Comparison of ENCODE assay signal across 18 mouse cellular contexts in genomic region chr4:100945171-100945899, GRCm38 (mm10).
A peak's percentile ranks its signal among the peaks of the same experiment; 100 is the strongest.
DNase-seq lines count a peak whose midpoint lies in the region; ATAC-seq lines count a peak whose summit lies in the region.
"Had no signal": no experiment of that assay in that cellular context is flagged by ENCODE, and none has a peak within 500 bp of the region (broad histone marks: within the 10 kb centered on the region; RNA-seq: fewer than 3 reads in every experiment).

No protein-coding gene starts in this region.

- H3K9ac ChIP-seq in forebrain, embryonic 14.5 days (ENCODE audit: low read length): no peak overlapping the region
- no peak overlapping the region for H3K9ac ChIP-seq in forebrain, embryonic 11.5 days (ENCODE audit: low read length)
- H3K9ac ChIP-seq in liver, embryonic 12.5 days: no peak overlapping the region
- H3K9ac ChIP-seq: heart, embryonic 13.5 days; hindbrain, embryonic 12.5 days; liver, embryonic 13.5 days; neural tube, embryonic 12.5 days had no signal

- WGBS in forebrain, embryonic 14.5 days: 70% methylated on average over 13 of the region's 13 CpGs
- WGBS in forebrain, embryonic 11.5 days: 88% methylated on average over 13 of the region's 13 CpGs
- WGBS in liver, embryonic 12.5 days (ENCODE audit: insufficient replicate concordance): 52% methylated on average over 13 of the region's 13 CpGs

- H3K4me1 ChIP-seq in forebrain, embryonic 14.5 days (ENCODE audit: control insufficient read depth, insufficient read depth, low read length): peaks cover 9% of the 10 kb centered on the region
- no peaks in the 10 kb centered on the region for H3K4me1 ChIP-seq in forebrain, embryonic 11.5 days (replicated peaks; ENCODE audit: control insufficient read depth, insufficient read depth, low read length)
- H3K4me1 ChIP-seq in liver, embryonic 12.5 days: no peaks in the 10 kb centered on the region
- H3K4me1 ChIP-seq: liver, embryonic 13.5 days had no signal

- no peaks in the 10 kb centered on the region for H3K9me3 ChIP-seq in forebrain, embryonic 14.5 days (replicated peaks; ENCODE audit: control insufficient read depth, low read length)
- no peaks in the 10 kb centered on the region for H3K9me3 ChIP-seq in forebrain, embryonic 11.5 days (ENCODE audit: control insufficient read depth, low read length)
- H3K9me3 ChIP-seq in liver, embryonic 12.5 days (replicated peaks): no peaks in the 10 kb centered on the region
- H3K9me3 ChIP-seq: heart, embryonic 13.5 days; hindbrain, embryonic 12.5 days; liver, embryonic 13.5 days; neural tube, embryonic 12.5 days had no signal

- peak; percentile 93 for ATAC-seq in forebrain, embryonic 14.5 days
- ATAC-seq in forebrain, embryonic 11.5 days (replicated peaks; ENCODE audit: low FRiP score): no peak
- peak; percentile 73 for ATAC-seq in granulocyte monocyte progenitor cell, adult 5-6 weeks (replicated peaks; ENCODE audit: poor library complexity, severe bottlenecking)
- no peak for ATAC-seq in liver, embryonic 12.5 days
- ATAC-seq: lung, postnatal 0 days had no signal

- no peak overlapping the region for H3K4me3 ChIP-seq in forebrain, embryonic 14.5 days (ENCODE audit: low read depth, low read length)
- H3K4me3 ChIP-seq in forebrain, embryonic 11.5 days (ENCODE audit: low read depth, low read length): no peak overlapping the region
- H3K4me3 ChIP-seq in liver, embryonic 12.5 days: no peak overlapping the region
- H3K4me3 ChIP-seq: heart, embryonic 13.5 days; hindbrain, embryonic 12.5 days; liver, embryonic 13.5 days; neural tube, embryonic 12.5 days had no signal

- intact Hi-C loops in gastrocnemius, postnatal 36 days (cut with DNase I): no loop called here

- peaks cover 10% of the 10 kb centered on the region; the same call in 1 of the 2 replicates for H3K36me3 ChIP-seq in forebrain, embryonic 14.5 days (ENCODE audit: control insufficient read depth, insufficient read depth, low read length)
- H3K36me3 ChIP-seq in forebrain, embryonic 11.5 days (ENCODE audit: control insufficient read depth, insufficient read depth, low read length): no peaks in the 10 kb centered on the region
- no peaks in the 10 kb centered on the region for H3K36me3 ChIP-seq in liver, embryonic 12.5 days
- H3K36me3 ChIP-seq: liver, embryonic 13.5 days had no signal

- H3K27me3 ChIP-seq in forebrain, embryonic 14.5 days (replicated peaks; ENCODE audit: control insufficient read depth, insufficient read depth, low read length): no peaks in the 10 kb centered on the region
- no peaks in the 10 kb centered on the region for H3K27me3 ChIP-seq in forebrain, embryonic 11.5 days (ENCODE audit: control insufficient read depth, insufficient read depth, low read length)
- no peaks in the 10 kb centered on the region; the same call in 1 of the 2 replicates for H3K27me3 ChIP-seq in liver, embryonic 12.5 days (replicated peaks)
- H3K27me3 ChIP-seq: heart, embryonic 13.5 days; hindbrain, embryonic 12.5 days; liver, embryonic 13.5 days; neural tube, embryonic 12.5 days had no signal

- H3K4me2 ChIP-seq in forebrain, embryonic 14.5 days (ENCODE audit: low read length): no peak overlapping the region
- no peak overlapping the region for H3K4me2 ChIP-seq in forebrain, embryonic 11.5 days (ENCODE audit: low read depth, low read length, severe bottlenecking)
- no peak overlapping the region for H3K4me2 ChIP-seq in liver, embryonic 12.5 days
- H3K4me2 ChIP-seq: heart, embryonic 13.5 days; hindbrain, embryonic 12.5 days; liver, embryonic 13.5 days; neural tube, embryonic 12.5 days had no signal

- DNase-seq in forebrain, embryonic 14.5 days (ENCODE audit: low spot score): peak; percentile 86
- no peak for DNase-seq in forebrain, embryonic 11.5 days (ENCODE audit: low spot score)
- DNase-seq in right cerebral cortex, postnatal 10 days (ENCODE audit: low spot score in 2 of 2): peak; percentile 40 to 75
- no peak for DNase-seq in right cerebral cortex, postnatal 25 days
- DNase-seq in telencephalon, adult 2 months (ENCODE audit: low read depth, low spot score): peak; percentile 34
- no peak for DNase-seq in gastrocnemius, postnatal 36 days
- DNase-seq: adrenal gland, adult 8-10 months; B cell, adult 2 months; cerebellum, postnatal 25 days; kidney, adult 11 months; kidney, postnatal 4 days; liver, embryonic 13.5 days had no signal

- H3K27ac ChIP-seq in forebrain, embryonic 14.5 days (ENCODE audit: low read depth, low read length): 0 out of 2 replicates have a peak overlapping the region, but pooled peaks have one; percentile 24
- H3K27ac ChIP-seq in forebrain, embryonic 11.5 days (ENCODE audit: low read depth, low read length): no peak overlapping the region
- H3K27ac ChIP-seq in liver, embryonic 12.5 days: no peak overlapping the region
- H3K27ac ChIP-seq: heart, embryonic 13.5 days; hindbrain, embryonic 12.5 days; liver, embryonic 13.5 days; neural tube, embryonic 12.5 days had no signal

Comparison
In these comparisons a context has a peak if more than half of its experiments do, and no peak if none do; other contexts are left out.
1. ATAC-seq: peak in forebrain, embryonic 14.5 days (single experiment) and granulocyte monocyte progenitor cell, adult 5-6 weeks (single experiment); none in forebrain, embryonic 11.5 days (single experiment) and liver, embryonic 12.5 days (single experiment).
2. DNase-seq: peak in forebrain, embryonic 14.5 days (single experiment), right cerebral cortex, postnatal 10 days (2 of 2) and telencephalon, adult 2 months (single experiment); none in forebrain, embryonic 11.5 days (single experiment), right cerebral cortex, postnatal 25 days (single experiment) and gastrocnemius, postnatal 36 days (0 of 2).